Mouse (Mus musculus) neutrophil, adult 65 days (primary cell): Measurements from ENCODE around the gene Vip. TPM values are rescaled to one million over a fixed set of nuclear protein-coding genes. Genes with fewer than 3 reads are reported as not detected.

Source experiments
- total RNA-seq: library from RNA; stranded (reverse); gene quantifications from 2 replicates; pipeline ENCODE4 v1.2.4, GENCODE M21; 2023

Vip gene
- not detected in 2 replicates for total RNA-seq

GRCm38 (mm10) chr10:5639112-5639511 is at the start of gene Vip:
TSS of gene Vip (plus strand) at chr10:5639218.

GRCm38 (mm10) chr10:5593464-5593863 is 45.6 kb upstream of the Vip start, which contains the start of gene Myct1:
TSS of gene Myct1 (plus strand) at chr10:5593775.

Other genes starting within 250 kb of the Vip start
- gene Syne1, start 87.7 kb upstream of the Vip start, total RNA-seq = 560 and 781 TPM in 2 replicates
- not detected in 2 replicates for gene Myct1, start 45.4 kb upstream of the Vip start, total RNA-seq
- 27.6 and 30.3 TPM in 2 replicates for gene Fbxo5, start 166.4 kb downstream of the Vip start, total RNA-seq
- 6.6 and 10.2 TPM in 2 replicates for gene Mtrf1l, start 184.7 kb downstream of the Vip start, total RNA-seq